Mouse (Mus musculus) midbrain, embryonic 10.5 days (tissue): ENCODE data around the gene Bcl6b. TPM values are rescaled to one million over a fixed set of nuclear protein-coding genes. Genes with fewer than 3 reads are reported as not detected.

Experiments
- DNase-seq: peaks from one replicate; pipeline ENCODE4 v3.0.0-alpha.2; 2017; ENCODE audit warnings: low spot score
- H3K27ac ChIP-seq: fragments of 300-500 bp; sonication (generic); replicated peaks from 2 replicates; pipeline ENCODE4 v1.5.1; 2016; ENCODE audit warnings: mild to moderate bottlenecking
- H3K27me3 ChIP-seq: fragments of 300-500 bp; sonication (generic); 2 replicates; pipeline ENCODE4 v1.6.1; 2016; ENCODE audit warnings: low read depth, mild to moderate bottlenecking; ENCODE audit not compliant: poor library complexity, severe bottlenecking
- H3K36me3 ChIP-seq: fragments of 300-500 bp; sonication (generic); 2 replicates; pipeline ENCODE4 v1.6.1; 2016; ENCODE audit warnings: mild to moderate bottlenecking, moderate library complexity
- H3K4me1 ChIP-seq: fragments of 300-500 bp; sonication (generic); 2 replicates; pipeline ENCODE4 v1.6.1; 2016
- H3K4me3 ChIP-seq: fragments of 300-500 bp; sonication (generic); 2 replicates; pipeline ENCODE4 v1.5.1; 2016; ENCODE audit warnings: mild to moderate bottlenecking, moderate library complexity
- H3K9me3 ChIP-seq: fragments of 300-500 bp; sonication (generic); replicated peaks from 2 replicates; pipeline ENCODE4 v1.6.1; 2016; ENCODE audit warnings: mild to moderate bottlenecking
- WGBS: fragments of 180-500 bp; shearing (Covaris S2); methylation state at CpG from one replicate; pipeline ENCODE4 v1.1.7; 2016; 5-methylcytosine and 5-hydroxymethylcytosine counted together
- polyA plus RNA-seq: library from polyadenylated mRNA; unstranded; fragments of >200 nt; fragmentation: Nextera tagmentation; extraction: Ambion mirVana; gene quantifications from 2 replicates; pipeline ENCODE4 v1.2.1, GENCODE M21; 2016

The Bcl6b gene
- polyA plus RNA-seq, 1 experiment from 2014 or later, result 5.0 TPM

- H3K4me3 ChIP-seq, result no peak overlapping the region
- H3K9me3 ChIP-seq, result no peaks in the 10 kb centered on the region
- no peak for DNase-seq
- peaks cover 17% of the 10 kb centered on the region for H3K36me3 ChIP-seq
- no peak overlapping the region for H3K27ac ChIP-seq
- 50% methylated on average over 3 of the region's 3 CpGs for WGBS
- peaks cover 53% of the 10 kb centered on the region for H3K4me1 ChIP-seq
- H3K27me3 ChIP-seq, result peaks cover 66% of the 10 kb centered on the region
Observed at GRCm38 (mm10) chr11:70216103-70216502, 13.5 kb downstream of the Bcl6b start.

- peaks cover 17% of the 10 kb centered on the region for H3K36me3 ChIP-seq
- 9% methylated on average over 22 of the region's 22 CpGs for WGBS
- peak overlapping the region; percentile 56; the same call in 1 of the 2 replicates for H3K4me3 ChIP-seq
- peaks cover 45% of the 10 kb centered on the region for H3K4me1 ChIP-seq
- H3K27ac ChIP-seq, result no peak overlapping the region
- H3K9me3 ChIP-seq, result no peaks in the 10 kb centered on the region
- peaks cover 66% of the 10 kb centered on the region for H3K27me3 ChIP-seq
- DNase-seq, result no peak
Observed at GRCm38 (mm10) chr11:70215301-70215700, 14.3 kb downstream of the Bcl6b start.

GRCm38 (mm10) chr11:70214856-70215209 lies 14.8 kb downstream of the Bcl6b start:
- Histone ChIP-seq H3K9me3 (no peaks in the 10 kb centered on the region), H3K36me3 (peaks cover 17% of the 10 kb centered on the region), H3K4me1 (peaks cover 40% of the 10 kb centered on the region), H3K27ac (no peak overlapping the region), H3K4me3 (peak overlapping the region; percentile 56), H3K27me3 (peaks cover 66% of the 10 kb centered on the region)
- no peak for DNase-seq
- 2% methylated on average over 18 of the region's 18 CpGs for WGBS

- peaks cover 17% of the 10 kb centered on the region for H3K36me3 ChIP-seq
- peak overlapping the region; percentile 56 for H3K4me3 ChIP-seq
- H3K27ac ChIP-seq, result peak overlapping the region; percentile 63; the same call in 1 of the 2 replicates
- H3K27me3 ChIP-seq, result peaks cover 65% of the 10 kb centered on the region
- DNase-seq, result peak; percentile 61
- H3K9me3 ChIP-seq, result no peaks in the 10 kb centered on the region
- WGBS, result 2% methylated on average over 46 of the region's 46 CpGs
- peaks cover 35% of the 10 kb centered on the region for H3K4me1 ChIP-seq
Observed at GRCm38 (mm10) chr11:70214191-70214855, 15.3 kb downstream of the Bcl6b start.

- H3K27ac ChIP-seq, result peak overlapping the region; percentile 63; the same call in 1 of the 2 replicates
- no peaks in the 10 kb centered on the region for H3K9me3 ChIP-seq
- H3K4me1 ChIP-seq, result peaks cover 29% of the 10 kb centered on the region
- WGBS, result 9% methylated on average over 26 of the region's 26 CpGs
- peaks cover 14% of the 10 kb centered on the region for H3K36me3 ChIP-seq
- H3K4me3 ChIP-seq, result peak overlapping the region; percentile 56
- DNase-seq, result no peak
- H3K27me3 ChIP-seq, result peaks cover 60% of the 10 kb centered on the region
Observed at GRCm38 (mm10) chr11:70213736-70214135, 15.9 kb downstream of the Bcl6b start.

- peak; percentile 45 for DNase-seq
- Histone ChIP-seq H3K4me3 (no peak overlapping the region), H3K27me3 (peaks cover 60% of the 10 kb centered on the region), H3K27ac (no peak overlapping the region), H3K36me3 (peaks cover 11% of the 10 kb centered on the region), H3K9me3 (no peaks in the 10 kb centered on the region), H3K4me1 (peaks cover 25% of the 10 kb centered on the region)
- WGBS, result 14% methylated on average over 9 of the region's 9 CpGs
Observed at GRCm38 (mm10) chr11:70212896-70213295, 16.7 kb downstream of the Bcl6b start.

- peak within 1 kb of the TSS; percentile 56 for H3K4me3 ChIP-seq
- no peak for DNase-seq
- H3K36me3 ChIP-seq, result peaks cover 7% of the 10 kb centered on the region
- peaks cover 25% of the 10 kb centered on the region for H3K4me1 ChIP-seq
- H3K27ac ChIP-seq, result no peak within 1 kb of the TSS
- H3K27me3 ChIP-seq, result peaks cover 56% of the 10 kb centered on the region
- WGBS, result 66% methylated on average over 6 of the region's 6 CpGs
- H3K9me3 ChIP-seq, result no peaks in the 10 kb centered on the region
Observed at GRCm38 (mm10) chr11:70212423-70212822, 17.2 kb downstream of the Bcl6b start, which contains the start of gene Slc16a11. TSS of gene Slc16a11 (plus strand) at chr11:70212752.

- no peak for DNase-seq
- Histone ChIP-seq H3K9me3 (no peaks in the 10 kb centered on the region), H3K27me3 (peaks cover 51% of the 10 kb centered on the region), H3K4me3 (no peak overlapping the region), H3K27ac (no peak overlapping the region), H3K4me1 (peaks cover 25% of the 10 kb centered on the region), H3K36me3 (peaks cover 2% of the 10 kb centered on the region; the same call in 1 of the 2 replicates)
- WGBS, result 80% methylated on average over 6 of the region's 6 CpGs
Observed at GRCm38 (mm10) chr11:70211972-70212371, 17.6 kb downstream of the Bcl6b start.

GRCm38 (mm10) chr11:70210681-70211080 lies 18.9 kb downstream of the Bcl6b start:
- no peak overlapping the region for H3K27ac ChIP-seq
- H3K9me3 ChIP-seq, result no peaks in the 10 kb centered on the region
- WGBS, result 95% methylated on average over 2 of the region's 2 CpGs
- H3K4me1 ChIP-seq, result peaks cover 24% of the 10 kb centered on the region
- H3K4me3 ChIP-seq, result no peak overlapping the region
- H3K36me3 ChIP-seq, result no peaks in the 10 kb centered on the region
- H3K27me3 ChIP-seq, result peaks cover 38% of the 10 kb centered on the region
- no peak for DNase-seq

GRCm38 (mm10) chr11:70208778-70209388 lies 20.7 kb downstream of the Bcl6b start:
- H3K9me3 ChIP-seq, result no peaks in the 10 kb centered on the region
- no peak for DNase-seq
- H3K4me3 ChIP-seq, result no peak overlapping the region
- 85% methylated on average over 5 of the region's 5 CpGs for WGBS
- peaks cover 6% of the 10 kb centered on the region for H3K4me1 ChIP-seq
- no peaks in the 10 kb centered on the region for H3K36me3 ChIP-seq
- peaks cover 20% of the 10 kb centered on the region for H3K27me3 ChIP-seq
- H3K27ac ChIP-seq, result no peak overlapping the region

- no peak overlapping the region for H3K27ac ChIP-seq
- no peak overlapping the region for H3K4me3 ChIP-seq
- H3K36me3 ChIP-seq, result no peaks in the 10 kb centered on the region
- no peaks in the 10 kb centered on the region for H3K9me3 ChIP-seq
- 86% methylated on average over 7 of the region's 7 CpGs for WGBS
- no peaks in the 10 kb centered on the region for H3K4me1 ChIP-seq
- H3K27me3 ChIP-seq, result peaks cover 4% of the 10 kb centered on the region
- DNase-seq, result no peak
Observed at GRCm38 (mm10) chr11:70207283-70207682, 22.3 kb downstream of the Bcl6b start.

- no peak for DNase-seq
- WGBS, result 90% methylated on average over 2 of the region's 2 CpGs
Observed at GRCm38 (mm10) chr11:70206801-70207200, 22.8 kb downstream of the Bcl6b start.

GRCm38 (mm10) chr11:70201691-70202090 lies 27.9 kb downstream of the Bcl6b start:
- H3K27me3 ChIP-seq, result no peaks in the 10 kb centered on the region
- DNase-seq, result peak; percentile 78
- no peak overlapping the region for H3K4me3 ChIP-seq
- WGBS, result 35% methylated on average over 5 of the region's 5 CpGs
- H3K36me3 ChIP-seq, result no peaks in the 10 kb centered on the region
- no peak overlapping the region for H3K27ac ChIP-seq
- no peaks in the 10 kb centered on the region for H3K9me3 ChIP-seq
- H3K4me1 ChIP-seq, result no peaks in the 10 kb centered on the region

More at GRCm38 (mm10) chr11:70206801-70207200, 22.8 kb downstream of the Bcl6b start:
- Histone ChIP-seq H3K4me3 (no peak overlapping the region), H3K27me3 (no peaks in the 10 kb centered on the region), H3K27ac (no peak overlapping the region), H3K9me3 (no peaks in the 10 kb centered on the region), H3K4me1 (no peaks in the 10 kb centered on the region), H3K36me3 (no peaks in the 10 kb centered on the region)
